Mouse (Mus musculus): ENCODE measurements around the gene Fam43b.

DNA sequence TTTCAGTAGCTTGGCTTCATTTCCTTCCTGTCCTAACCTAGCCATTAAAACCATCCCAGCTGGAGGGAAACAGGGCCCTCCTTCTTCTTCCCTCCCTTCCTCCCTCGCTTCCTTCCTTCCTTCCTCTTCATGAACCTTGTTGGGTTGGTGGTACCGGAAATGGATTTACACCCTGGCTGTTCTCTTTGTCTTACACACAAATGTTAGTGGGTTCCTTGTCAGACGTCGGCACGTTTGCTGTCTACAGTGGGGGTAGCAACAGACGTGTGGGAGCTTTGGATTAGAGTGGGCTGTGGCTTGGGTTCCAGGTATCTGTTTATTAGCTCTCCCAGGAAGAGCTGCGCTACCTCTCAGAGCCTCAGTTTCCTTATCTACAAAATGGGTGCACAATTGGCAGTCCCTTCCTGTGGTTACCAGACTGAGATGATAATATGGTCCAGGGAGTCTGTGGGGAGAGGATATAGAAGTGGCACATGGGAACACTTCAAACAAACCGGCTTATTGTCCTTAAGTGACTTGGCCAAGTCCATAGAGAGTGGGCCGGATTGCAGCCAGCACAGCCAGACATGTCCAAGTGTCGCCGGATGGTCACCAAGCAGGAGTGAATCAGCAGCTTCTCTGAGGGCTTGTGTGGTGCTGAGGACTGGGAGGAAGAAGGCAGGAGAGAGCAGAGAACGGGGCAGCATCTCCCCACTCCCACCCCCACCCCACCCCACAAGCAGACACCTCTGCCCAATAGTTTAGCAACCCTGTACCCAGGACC is 27.6 kb downstream of the Fam43b start:
- TF ChIP-seq CTCF (conservative IDR thresholded peaks at IDR 0.05; ENCODE audit: insufficient read depth, insufficient read length, low read depth, low read length) (no peak), POLR2A (IDR thresholded peaks at IDR 0.05; ENCODE audit: low read depth, low read length) (no peak)
